Mouse (Mus musculus) intestine, embryonic 16.5 days (tissue): ENCODE measurements around the gene Dph3. TPM values are rescaled to one million over a fixed set of nuclear protein-coding genes. Genes with fewer than 3 reads are reported as not detected.
"Not testable (repeated sequence)": the region's sequence is repeated elsewhere in the genome, so short reads cannot be mapped to it uniquely, and the experiment has no call there.

Experiments used
- ATAC-seq: fragments of 200-750 bp; cut with Nextera tagmentation; 2 replicates; pipeline ENCODE4 v1.8.0; 2017; ENCODE audit warnings: moderate TSS enrichment, moderate library complexity
- H3K27ac ChIP-seq: fragments of 300-500 bp; sonication (generic); 2 replicates; pipeline ENCODE4 v1.5.1; 2014; ENCODE audit warnings: mild to moderate bottlenecking, low read length
- H3K27me3 ChIP-seq: fragments of 300-500 bp; sonication (generic); replicated peaks from 2 replicates; pipeline ENCODE4 v1.6.1; 2014; ENCODE audit warnings: low read length, control low read depth, mixed read lengths; ENCODE audit not compliant: control insufficient read depth, insufficient read depth
- H3K36me3 ChIP-seq: fragments of 300-500 bp; sonication (generic); 2 replicates; pipeline ENCODE4 v1.6.1; 2014; ENCODE audit warnings: low read length, control low read depth; ENCODE audit not compliant: control insufficient read depth, insufficient read depth
- H3K4me1 ChIP-seq: fragments of 300-500 bp; sonication (generic); 2 replicates; pipeline ENCODE4 v1.6.1; 2014; ENCODE audit warnings: low read length, control low read depth, mixed read lengths; ENCODE audit not compliant: control insufficient read depth, insufficient read depth
- H3K4me2 ChIP-seq: fragments of 300-500 bp; sonication (generic); 2 replicates; pipeline ENCODE4 v1.6.1; 2014; ENCODE audit warnings: low read depth, low read length, control low read depth
- H3K4me3 ChIP-seq: fragments of 300-500 bp; sonication (generic); 2 replicates; pipeline ENCODE4 v1.5.1; 2014; ENCODE audit warnings: mild to moderate bottlenecking, low read length
- H3K9ac ChIP-seq: fragments of 300-500 bp; sonication (generic); 2 replicates; pipeline ENCODE4 v1.6.1; 2014; ENCODE audit warnings: low read depth, low read length
- H3K9me3 ChIP-seq: fragments of 300-500 bp; sonication (generic); 2 replicates; pipeline ENCODE4 v1.6.1; 2016; ENCODE audit warnings: low read length, control low read depth; ENCODE audit not compliant: control insufficient read depth
- WGBS: fragments of 180-500 bp; shearing (Covaris S2); extraction: QIAGEN DNeasy Blood & Tissue Kit; methylation state at CpG from one replicate; pipeline ENCODE4 v1.1.7; 2014; 5-methylcytosine and 5-hydroxymethylcytosine counted together
- polyA plus RNA-seq: library from polyadenylated mRNA; unstranded; fragments of >200 nt; fragmentation: Nextera tagmentation; extraction: Ambion mirVana; gene quantifications from 2 replicates; pipeline ENCODE4 v1.2.1, GENCODE M21; 2015

Gene Dph3
- polyA plus RNA-seq, 1 experiment from 2014 or later: 104 TPM

DNA sequence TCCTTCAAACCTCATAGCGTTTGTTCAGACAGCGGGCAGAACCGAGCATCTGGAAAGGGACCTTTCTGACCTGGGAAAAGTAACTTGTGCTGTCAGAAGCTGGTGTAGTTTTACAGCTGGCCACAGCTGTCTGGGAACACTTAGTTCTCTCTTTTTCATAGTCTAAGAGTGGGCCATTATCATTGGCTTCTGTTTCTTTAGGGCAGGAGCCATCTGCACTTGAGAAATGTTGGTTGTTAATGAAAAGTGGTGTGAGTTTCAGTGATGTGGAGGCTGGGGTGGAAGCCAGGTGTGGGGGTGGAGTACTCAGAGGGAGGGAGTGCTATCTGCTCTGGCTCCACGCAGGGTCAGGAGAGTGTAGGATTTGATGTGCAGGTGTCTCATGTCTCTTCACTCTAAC, 5.6 kb upstream of the Dph3 start:
- no peaks in the 10 kb centered on the region for H3K27me3 ChIP-seq
- no peak overlapping the region for H3K9ac ChIP-seq
- no peak overlapping the region for H3K4me2 ChIP-seq
- 48% methylated on average over 4 of the region's 4 CpGs for WGBS
- H3K4me1 ChIP-seq: peaks cover 6% of the 10 kb centered on the region
- no peak overlapping the region for H3K27ac ChIP-seq
- H3K9me3 ChIP-seq: no peaks in the 10 kb centered on the region
- no peak overlapping the region for H3K4me3 ChIP-seq
- 0 out of 2 replicates have a peak, but pooled peaks cover 3% of the 10 kb centered on the region for H3K36me3 ChIP-seq
- ATAC-seq: no peak

DNA sequence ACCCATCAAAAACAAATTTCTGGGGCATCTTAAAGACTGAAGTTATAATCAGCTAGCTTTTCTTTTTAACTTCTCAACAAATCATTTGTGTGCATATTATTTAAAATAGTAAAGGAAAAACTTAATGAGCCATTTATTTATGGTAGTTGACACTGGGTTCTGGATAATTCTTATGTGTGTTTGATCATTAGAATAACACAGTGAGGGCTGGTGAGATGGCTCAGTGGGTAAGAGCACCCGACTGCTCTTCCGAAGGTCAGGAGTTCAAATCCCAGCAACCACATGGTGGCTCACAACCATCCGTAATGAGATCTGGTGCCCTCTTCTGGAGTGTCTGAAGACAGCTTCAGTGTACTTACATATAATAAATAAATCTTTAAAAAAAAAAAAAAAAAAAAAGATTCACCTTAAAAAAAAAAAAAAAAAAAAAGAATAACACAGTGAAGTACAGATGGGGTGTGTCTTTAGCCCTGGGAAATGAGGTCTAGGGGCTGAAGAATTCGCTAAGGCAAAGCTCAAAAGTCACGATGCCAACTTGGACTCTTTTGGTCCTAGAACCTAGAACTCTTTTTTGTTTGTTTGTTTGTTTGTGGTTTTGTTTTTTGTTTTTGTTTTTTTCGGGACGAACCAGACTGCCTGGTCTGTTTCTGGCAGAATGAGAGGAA, 2.2 kb upstream of the Dph3 start:
- H3K4me3 ChIP-seq, H3K9me3 ChIP-seq, ATAC-seq, H3K27ac ChIP-seq, H3K36me3 ChIP-seq, H3K4me1 ChIP-seq, H3K27me3 ChIP-seq, H3K9ac ChIP-seq: not testable (repeated sequence)
- peak overlapping the region; percentile 80; the same call in 1 of the 2 replicates for H3K4me2 ChIP-seq
- WGBS: 89% methylated on average over 7 of the region's 7 CpGs

DNA sequence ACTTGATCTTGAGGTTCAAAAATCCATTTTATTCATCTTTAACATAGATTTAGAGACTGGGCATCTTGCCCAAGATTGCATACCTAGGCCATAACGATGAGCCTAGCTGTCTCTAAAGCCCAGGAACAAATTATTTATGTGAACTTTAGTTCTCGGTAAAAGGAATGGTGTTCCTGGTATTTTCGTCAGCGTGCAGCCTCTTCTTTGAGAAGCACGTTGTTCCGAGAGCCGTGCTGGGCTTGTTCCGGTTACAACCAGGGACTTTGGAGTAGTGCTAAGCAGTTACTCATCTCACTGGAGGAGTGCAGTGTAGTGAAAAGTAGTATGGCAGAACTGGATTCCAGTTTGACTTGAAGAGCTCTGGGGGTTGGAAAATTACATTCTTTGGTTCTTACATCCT, 697 bp upstream of the Dph3 start:
- Histone ChIP-seq H3K36me3 (peaks cover 14% of the 10 kb centered on the region), H3K4me3 (peak overlapping the region; percentile 69), H3K9ac (peak overlapping the region; percentile 78), H3K4me2 (peak overlapping the region; percentile 80), H3K4me1 (peaks cover 6% of the 10 kb centered on the region), H3K27me3 (no peaks in the 10 kb centered on the region), H3K27ac (peak overlapping the region; percentile 95), H3K9me3 (no peaks in the 10 kb centered on the region)
- ATAC-seq: no peak
- WGBS: 7% methylated on average over 8 of the region's 8 CpGs

DNA sequence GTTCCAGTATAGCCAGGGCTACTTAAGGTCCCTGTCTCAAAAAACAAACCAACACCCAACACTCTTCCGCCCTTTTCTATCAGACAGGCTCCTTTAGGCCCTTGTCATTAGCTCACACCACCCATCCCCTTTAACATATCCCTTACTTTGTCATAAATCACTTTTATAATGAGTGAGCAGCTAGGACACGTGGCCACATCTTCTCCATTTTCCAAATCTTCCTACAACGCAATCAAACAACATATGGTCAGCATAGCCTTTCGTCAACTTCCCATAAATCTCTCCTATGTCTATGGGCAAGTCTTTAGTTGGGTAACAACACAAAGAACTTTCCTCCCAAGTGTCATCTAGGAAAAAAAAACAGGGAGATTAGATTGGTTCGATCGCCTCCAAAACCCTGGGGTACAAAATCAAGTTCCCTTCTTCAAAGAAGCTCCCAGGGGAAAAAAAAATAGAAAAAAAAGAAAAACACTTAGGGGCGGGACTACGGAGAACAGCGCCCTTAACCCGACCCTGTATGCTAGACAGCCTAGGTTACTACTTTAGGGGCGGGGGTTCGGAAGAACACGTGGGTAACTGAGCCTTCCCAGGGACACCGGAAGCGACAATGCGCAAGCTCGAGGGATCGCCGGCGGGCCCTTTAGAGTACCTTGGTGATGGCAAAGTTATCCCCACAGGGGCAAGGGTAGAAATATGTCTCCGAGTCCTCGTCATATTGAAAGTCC, 606 bp downstream of the Dph3 start, which contains the start of gene Oxnad1:
TSS of gene Oxnad1 (plus strand) at position 614 of the 725 bp plus-strand sequence.
- Histone ChIP-seq H3K4me2 (peak within 1 kb of the TSS; percentile 80), H3K4me1 (peaks cover 6% of the 10 kb centered on the region), H3K27me3 (no peaks in the 10 kb centered on the region), H3K9ac (peak within 1 kb of the TSS; percentile 78), H3K9me3 (no peaks in the 10 kb centered on the region), H3K36me3 (peaks cover 14% of the 10 kb centered on the region), H3K4me3 (peak within 1 kb of the TSS; percentile 69), H3K27ac (peak within 1 kb of the TSS; percentile 95)
- WGBS: 1% methylated on average over 22 of the region's 22 CpGs
- ATAC-seq: peak; percentile 96

DNA sequence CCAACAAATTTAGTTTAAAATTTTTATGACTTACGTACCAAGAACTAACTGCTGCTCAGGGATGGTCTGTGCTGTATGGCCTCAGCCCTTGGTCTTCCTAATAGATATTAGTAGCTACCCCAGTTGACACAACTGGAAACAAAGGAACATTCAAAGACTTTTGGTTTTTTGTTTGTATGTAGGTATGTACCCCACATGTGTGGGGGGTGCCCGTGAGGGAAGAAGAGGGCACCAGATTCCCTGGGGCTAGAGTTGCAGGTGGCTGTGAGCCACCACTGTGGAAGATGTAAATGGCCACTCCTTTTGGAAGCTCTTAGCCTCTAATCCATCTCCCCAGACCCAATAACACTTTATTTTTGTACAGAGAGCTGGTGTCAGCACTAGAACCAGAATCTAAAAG, 2.1 kb downstream of the Dph3 start:
- Histone ChIP-seq H3K4me1 (peaks cover 6% of the 10 kb centered on the region), H3K9ac (no peak overlapping the region), H3K9me3 (no peaks in the 10 kb centered on the region), H3K4me2 (no peak overlapping the region), H3K36me3 (peaks cover 14% of the 10 kb centered on the region), H3K27me3 (no peaks in the 10 kb centered on the region), H3K27ac (no peak overlapping the region), H3K4me3 (no peak overlapping the region)
- WGBS: 90% methylated on average over 2 of the region's 2 CpGs
- ATAC-seq: no peak

DNA sequence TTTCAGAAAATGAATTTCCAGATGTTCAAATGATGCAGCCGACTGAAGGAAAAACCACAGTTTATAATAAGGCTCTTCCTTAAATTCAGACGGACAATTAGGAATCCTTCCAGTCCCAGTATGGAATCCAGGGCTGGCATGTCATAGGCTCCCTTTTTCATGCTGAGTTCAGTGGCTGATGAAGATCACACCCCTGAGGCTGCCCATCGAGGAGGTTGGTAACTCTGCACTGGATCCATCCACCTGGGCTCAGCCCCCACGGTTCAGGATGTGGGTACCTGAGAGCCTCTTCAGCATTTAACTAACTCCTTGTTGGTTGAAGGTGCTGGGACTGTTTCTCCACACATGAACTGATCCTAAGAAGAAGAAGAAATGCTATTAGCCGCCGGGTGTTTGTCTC, 2.6 kb downstream of the Dph3 start:
- Histone ChIP-seq H3K4me2 (no peak overlapping the region), H3K9ac (no peak overlapping the region), H3K9me3 (no peaks in the 10 kb centered on the region), H3K27ac (no peak overlapping the region), H3K27me3 (no peaks in the 10 kb centered on the region), H3K4me3 (no peak overlapping the region), H3K36me3 (peaks cover 14% of the 10 kb centered on the region), H3K4me1 (peaks cover 6% of the 10 kb centered on the region)
- WGBS: 92% methylated on average over 6 of the region's 6 CpGs
- ATAC-seq: no peak

DNA sequence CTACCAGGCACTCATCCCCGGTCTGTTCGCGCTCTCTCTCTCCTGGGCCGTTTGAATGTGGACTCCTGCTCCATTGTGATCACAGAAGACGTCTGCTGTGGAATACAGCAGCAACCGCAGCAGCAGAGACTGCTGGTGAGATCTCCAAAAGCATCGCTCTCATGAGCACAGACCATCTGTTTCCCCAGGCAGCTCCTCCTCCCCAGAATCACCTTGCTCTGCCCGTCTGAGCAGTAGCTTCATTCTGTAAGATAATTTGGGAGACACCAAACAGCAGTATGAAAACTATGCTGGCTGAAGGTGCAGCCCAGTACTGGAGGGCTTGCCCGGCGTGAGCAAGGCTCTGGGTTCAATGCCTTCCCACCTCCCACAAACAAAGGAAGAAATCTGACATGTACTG, 4.5 kb downstream of the Dph3 start:
- Histone ChIP-seq H3K9ac (no peak overlapping the region), H3K36me3 (peaks cover 14% of the 10 kb centered on the region), H3K27ac (no peak overlapping the region), H3K4me3 (no peak overlapping the region), H3K27me3 (no peaks in the 10 kb centered on the region), H3K4me2 (no peak overlapping the region), H3K9me3 (no peaks in the 10 kb centered on the region), H3K4me1 (no peaks in the 10 kb centered on the region)
- 76% methylated on average over 10 of the region's 10 CpGs for WGBS
- no peak for ATAC-seq

DNA sequence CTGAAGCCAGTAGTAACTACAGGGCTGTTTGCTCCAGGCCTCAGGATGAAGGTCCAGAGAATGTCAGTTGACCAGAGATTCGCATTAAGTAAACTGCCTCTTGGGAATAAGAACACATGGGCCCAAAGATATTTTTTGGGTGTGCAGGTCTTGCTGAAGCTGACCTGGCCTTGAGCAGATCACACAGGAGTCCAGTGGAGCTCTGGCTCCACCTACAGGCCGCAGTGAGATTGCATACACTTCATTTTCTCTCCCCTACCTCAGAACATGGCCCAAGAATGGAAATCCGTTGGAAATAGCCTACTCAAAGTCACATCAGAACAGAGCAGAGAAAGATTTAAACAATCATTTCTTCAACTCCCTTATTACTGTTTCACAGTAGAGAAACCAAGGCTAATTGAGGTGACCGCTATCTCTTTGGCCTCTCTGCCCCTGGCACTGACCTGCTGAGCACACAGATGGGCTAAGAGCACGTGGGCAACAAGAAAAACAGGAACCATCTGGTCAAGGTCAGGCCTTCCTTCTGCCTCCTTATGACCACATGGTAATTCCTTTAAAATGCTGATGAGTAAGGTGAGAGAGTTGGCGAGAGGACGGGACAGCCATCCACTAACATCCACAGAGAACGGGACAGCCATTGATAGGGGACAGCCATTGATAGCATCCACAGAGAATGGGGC, 8.5 kb downstream of the Dph3 start:
- Histone ChIP-seq H3K9me3 (no peaks in the 10 kb centered on the region), H3K9ac (no peak overlapping the region), H3K36me3 (peaks cover 6% of the 10 kb centered on the region), H3K4me2 (no peak overlapping the region), H3K4me3 (no peak overlapping the region), H3K27me3 (no peaks in the 10 kb centered on the region), H3K4me1 (no peaks in the 10 kb centered on the region), H3K27ac (no peak overlapping the region)
- WGBS: 52% methylated on average over 8 of the region's 8 CpGs
- ATAC-seq: peak; percentile 68

DNA sequence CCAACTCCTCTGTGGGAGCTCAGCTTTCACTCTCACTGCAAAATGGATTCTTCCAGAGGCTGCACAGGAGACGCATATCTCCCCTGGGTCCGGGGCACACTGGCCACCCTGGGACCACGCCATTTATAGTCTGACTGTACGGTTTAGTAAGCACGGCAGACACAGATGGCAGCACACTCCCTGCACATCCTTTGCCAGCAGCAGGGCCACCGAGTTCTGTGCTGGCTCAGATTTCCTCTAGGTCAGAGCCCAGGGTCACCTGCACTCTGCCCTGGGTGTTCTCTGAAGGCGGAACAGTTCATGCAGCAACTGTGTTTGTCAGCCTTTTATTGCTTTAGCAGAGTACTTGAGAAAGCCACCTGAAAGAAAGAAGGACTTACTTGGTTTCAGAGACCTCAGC, 11.6 kb downstream of the Dph3 start:
- no peaks in the 10 kb centered on the region for H3K36me3 ChIP-seq
- no peaks in the 10 kb centered on the region for H3K27me3 ChIP-seq
- 0 out of 2 replicates have a peak, but pooled peaks have one; percentile 18 for ATAC-seq
- H3K4me2 ChIP-seq: no peak overlapping the region
- WGBS: 60% methylated on average over 7 of the region's 7 CpGs
- no peak overlapping the region for H3K4me3 ChIP-seq
- H3K9ac ChIP-seq: no peak overlapping the region
- H3K4me1 ChIP-seq: no peaks in the 10 kb centered on the region
- H3K9me3 ChIP-seq: no peaks in the 10 kb centered on the region
- no peak overlapping the region for H3K27ac ChIP-seq
